Mouse (Mus musculus) cerebellum, postnatal 10 days (tissue): Measurements from ENCODE around the gene Cnot1.

ENCODE experiments used
- DNase-seq, 2 experiments: peaks; one replicate each; pipeline ENCODE4 v3.0.0; 2021; ENCODE audit warnings: mixed read lengths in 2 of 2

Gene Cnot1

GRCm38 (mm10) chr8:95727625-95728024, 79.6 kb downstream of the Cnot1 start:
- no peak for DNase-seq

- DNase-seq = peak in 1 of 2 experiments; percentile 13
These were observed 90.5 kb downstream of the Cnot1 start for GRCm38 (mm10) chr8:95716546-95717335.

- peak; percentile 89 to 91 for DNase-seq
These were observed 91.4 kb downstream of the Cnot1 start, which contains the start of gene Setd6 for GRCm38 (mm10) chr8:95715676-95716531. Gene Setd6, plus strand, starts transcription at chr8:95715881.

GRCm38 (mm10) chr8:95714837-95715413, 92.3 kb downstream of the Cnot1 start:
- DNase-seq = peak in 1 of 2 experiments; percentile 24

GRCm38 (mm10) chr8:95714367-95714766, 92.9 kb downstream of the Cnot1 start:
- DNase-seq = peak in 1 of 2 experiments; percentile 5

- DNase-seq = peak; percentile 81 to 88
These were observed 93.9 kb downstream of the Cnot1 start for GRCm38 (mm10) chr8:95713100-95714010.

GRCm38 (mm10) chr8:95712395-95712794, 94.9 kb downstream of the Cnot1 start:
- DNase-seq = no peak

GRCm38 (mm10) chr8:95711029-95711428, 96.2 kb downstream of the Cnot1 start:
- DNase-seq = no peak

- no peak for DNase-seq
These were observed 97.7 kb downstream of the Cnot1 start for GRCm38 (mm10) chr8:95709579-95709978.

- no peak for DNase-seq
These were observed 102.7 kb downstream of the Cnot1 start for GRCm38 (mm10) chr8:95704538-95704937.

- DNase-seq = peak; percentile 97
These were observed 103.6 kb downstream of the Cnot1 start for GRCm38 (mm10) chr8:95703461-95704260.

GRCm38 (mm10) chr8:95702480-95703446, 104.5 kb downstream of the Cnot1 start:
- DNase-seq = peak; percentile 95 to 97

- DNase-seq = no peak
These were observed 105.5 kb downstream of the Cnot1 start for GRCm38 (mm10) chr8:95701809-95702208.

- DNase-seq = peak; percentile 65 to 72
These were observed 107.0 kb downstream of the Cnot1 start for GRCm38 (mm10) chr8:95700282-95700681.

- no peak for DNase-seq
These were observed 109.1 kb downstream of the Cnot1 start for GRCm38 (mm10) chr8:95698179-95698578.

GRCm38 (mm10) chr8:95697128-95697527, 110.1 kb downstream of the Cnot1 start:
- DNase-seq = peak; percentile 96 to 98

GRCm38 (mm10) chr8:95696661-95697060, 110.6 kb downstream of the Cnot1 start:
- DNase-seq = no peak

- peak in 1 of 2 experiments; percentile 48 for DNase-seq
These were observed 112.6 kb downstream of the Cnot1 start for GRCm38 (mm10) chr8:95694631-95695030.

- no peak for DNase-seq
These were observed 116.2 kb downstream of the Cnot1 start for GRCm38 (mm10) chr8:95690929-95691541.
